Mouse (Mus musculus) midbrain, embryonic 13.5 days (tissue): Measurements from ENCODE around the gene Fam122a. TPM values are rescaled to one million over a fixed set of nuclear protein-coding genes. Genes with fewer than 3 reads are reported as not detected.

Experiments
- ATAC-seq: fragments of 200-750 bp; cut with Nextera tagmentation; 2 replicates; pipeline ENCODE4 v1.8.0; 2017; ENCODE audit warnings: mild to moderate bottlenecking, moderate TSS enrichment, moderate library complexity
- H3K27ac ChIP-seq: fragments of 300-500 bp; sonication (generic); 2 replicates; pipeline ENCODE4 v1.5.1; 2015; ENCODE audit warnings: inconsistent platforms, mild to moderate bottlenecking, moderate library complexity
- H3K27me3 ChIP-seq: fragments of 300-500 bp; sonication (generic); 2 replicates; pipeline ENCODE4 v1.6.1; 2015; ENCODE audit warnings: mild to moderate bottlenecking, inconsistent platforms
- H3K36me3 ChIP-seq: fragments of 300-500 bp; sonication (generic); 2 replicates; pipeline ENCODE4 v1.6.1; 2015; ENCODE audit warnings: mild to moderate bottlenecking, inconsistent platforms
- H3K4me1 ChIP-seq: fragments of 300-500 bp; sonication (generic); replicated peaks from 2 replicates; pipeline ENCODE4 v1.6.1; 2015; ENCODE audit warnings: inconsistent platforms
- H3K4me2 ChIP-seq: fragments of 300-500 bp; sonication (generic); replicated peaks from 2 replicates; pipeline ENCODE4 v1.6.1; 2015; ENCODE audit warnings: moderate library complexity, mild to moderate bottlenecking, inconsistent platforms
- H3K4me3 ChIP-seq: fragments of 300-500 bp; sonication (generic); replicated peaks from 2 replicates; pipeline ENCODE4 v1.5.1; 2015; ENCODE audit warnings: mild to moderate bottlenecking, inconsistent platforms
- H3K9ac ChIP-seq: fragments of 300-500 bp; sonication (generic); replicated peaks from 2 replicates; pipeline ENCODE4 v1.6.1; 2015; ENCODE audit warnings: mild to moderate bottlenecking, inconsistent platforms
- H3K9me3 ChIP-seq: fragments of 300-500 bp; sonication (generic); 2 replicates; pipeline ENCODE4 v1.6.1; 2016; ENCODE audit warnings: mild to moderate bottlenecking, inconsistent platforms
- WGBS: fragments of 180-500 bp; shearing (Covaris S2); methylation state at CpG from one replicate; pipeline ENCODE4 v1.1.7; 2015; 5-methylcytosine and 5-hydroxymethylcytosine counted together
- polyA plus RNA-seq: library from polyadenylated mRNA; unstranded; fragments of >200 nt; fragmentation: Nextera tagmentation; extraction: Ambion mirVana; gene quantifications from 2 replicates; pipeline ENCODE4 v1.2.1, GENCODE M21; 2015

The Fam122a gene
- polyA plus RNA-seq, 1 experiment from 2014 or later: 54.5 TPM

GRCm38 (mm10) chr19:24452441-24452898, 24.7 kb downstream of the Fam122a start:
- H3K4me1 ChIP-seq: peaks cover 22% of the 10 kb centered on the region
- peak overlapping the region; percentile 58 for H3K27ac ChIP-seq
- H3K36me3 ChIP-seq: no peaks in the 10 kb centered on the region
- H3K4me3 ChIP-seq: no peak overlapping the region
- ATAC-seq: peak; percentile 74
- 20% methylated on average over 3 of the region's 3 CpGs for WGBS
- H3K27me3 ChIP-seq: no peaks in the 10 kb centered on the region
- H3K4me2 ChIP-seq: no peak overlapping the region
- H3K9me3 ChIP-seq: no peaks in the 10 kb centered on the region
- no peak overlapping the region for H3K9ac ChIP-seq

- H3K36me3 ChIP-seq: no peaks in the 10 kb centered on the region
- H3K4me2 ChIP-seq: no peak overlapping the region
- no peaks in the 10 kb centered on the region for H3K9me3 ChIP-seq
- no peak for ATAC-seq
- H3K27ac ChIP-seq: no peak overlapping the region
- H3K4me1 ChIP-seq: peaks cover 22% of the 10 kb centered on the region
- H3K9ac ChIP-seq: no peak overlapping the region
- no peaks in the 10 kb centered on the region for H3K27me3 ChIP-seq
- H3K4me3 ChIP-seq: no peak overlapping the region
- WGBS: 81% methylated on average over 3 of the region's 3 CpGs
These were observed 25.5 kb downstream of the Fam122a start for GRCm38 (mm10) chr19:24451626-24452025.

GRCm38 (mm10) chr19:24450740-24451139, 26.4 kb downstream of the Fam122a start:
- Histone ChIP-seq H3K27ac (no peak overlapping the region), H3K4me2 (no peak overlapping the region), H3K4me3 (no peak overlapping the region), H3K9ac (no peak overlapping the region), H3K36me3 (no peaks in the 10 kb centered on the region), H3K9me3 (no peaks in the 10 kb centered on the region), H3K4me1 (peaks cover 22% of the 10 kb centered on the region), H3K27me3 (no peaks in the 10 kb centered on the region)
- 92% methylated on average over 8 of the region's 8 CpGs for WGBS
- no peak for ATAC-seq

- Histone ChIP-seq H3K9me3 (no peaks in the 10 kb centered on the region), H3K9ac (no peak overlapping the region), H3K27ac (no peak overlapping the region), H3K4me3 (no peak overlapping the region), H3K27me3 (no peaks in the 10 kb centered on the region), H3K4me1 (no peaks in the 10 kb centered on the region), H3K36me3 (no peaks in the 10 kb centered on the region), H3K4me2 (no peak overlapping the region)
- WGBS: 94% methylated on average over 3 of the region's 3 CpGs
- ATAC-seq: no peak
These were observed 32.8 kb downstream of the Fam122a start for GRCm38 (mm10) chr19:24444322-24444721.

GRCm38 (mm10) chr19:24439715-24440114, 37.4 kb downstream of the Fam122a start:
- Histone ChIP-seq H3K4me2 (no peak overlapping the region), H3K4me1 (no peaks in the 10 kb centered on the region), H3K27ac (no peak overlapping the region), H3K36me3 (no peaks in the 10 kb centered on the region), H3K9me3 (no peaks in the 10 kb centered on the region), H3K9ac (no peak overlapping the region), H3K27me3 (no peaks in the 10 kb centered on the region), H3K4me3 (no peak overlapping the region)
- WGBS: 79% methylated on average over 4 of the region's 4 CpGs
- no peak for ATAC-seq

- no peaks in the 10 kb centered on the region for H3K36me3 ChIP-seq
- no peaks in the 10 kb centered on the region for H3K4me1 ChIP-seq
- no peak overlapping the region for H3K4me2 ChIP-seq
- no peak overlapping the region for H3K9ac ChIP-seq
- H3K27ac ChIP-seq: no peak overlapping the region
- no peaks in the 10 kb centered on the region for H3K27me3 ChIP-seq
- no peak overlapping the region for H3K4me3 ChIP-seq
- no peak for ATAC-seq
- no peaks in the 10 kb centered on the region for H3K9me3 ChIP-seq
- WGBS: 84% methylated on average over 6 of the region's 6 CpGs
These were observed 42.9 kb downstream of the Fam122a start for GRCm38 (mm10) chr19:24434291-24434690.

- Histone ChIP-seq H3K4me1 (no peaks in the 10 kb centered on the region), H3K36me3 (no peaks in the 10 kb centered on the region), H3K4me2 (no peak overlapping the region), H3K4me3 (no peak overlapping the region), H3K9me3 (no peaks in the 10 kb centered on the region), H3K27ac (no peak overlapping the region), H3K9ac (no peak overlapping the region), H3K27me3 (no peaks in the 10 kb centered on the region)
- ATAC-seq: no peak
- 86% methylated on average over 5 of the region's 5 CpGs for WGBS
These were observed 44.7 kb downstream of the Fam122a start for GRCm38 (mm10) chr19:24432447-24432846.

- ATAC-seq: no peak
- 94% methylated on average over 2 of the region's 2 CpGs for WGBS
- no peaks in the 10 kb centered on the region for H3K36me3 ChIP-seq
- H3K9ac ChIP-seq: no peak overlapping the region
- no peak overlapping the region for H3K27ac ChIP-seq
- H3K4me1 ChIP-seq: no peaks in the 10 kb centered on the region
- no peak overlapping the region for H3K4me2 ChIP-seq
- no peak overlapping the region for H3K4me3 ChIP-seq
- H3K9me3 ChIP-seq: no peaks in the 10 kb centered on the region
- H3K27me3 ChIP-seq: no peaks in the 10 kb centered on the region
These were observed 45.8 kb downstream of the Fam122a start for GRCm38 (mm10) chr19:24431381-24431780.

- no peaks in the 10 kb centered on the region for H3K4me1 ChIP-seq
- no peak overlapping the region for H3K4me3 ChIP-seq
- H3K4me2 ChIP-seq: no peak overlapping the region
- H3K36me3 ChIP-seq: no peaks in the 10 kb centered on the region
- no peaks in the 10 kb centered on the region for H3K27me3 ChIP-seq
- no peak for ATAC-seq
- no peak overlapping the region for H3K27ac ChIP-seq
- no peaks in the 10 kb centered on the region for H3K9me3 ChIP-seq
- H3K9ac ChIP-seq: no peak overlapping the region
- 93% methylated on average over 3 of the region's 3 CpGs for WGBS
These were observed 49.1 kb downstream of the Fam122a start for GRCm38 (mm10) chr19:24428011-24428410.

- WGBS: 82% methylated on average over 4 of the region's 4 CpGs
- H3K27ac ChIP-seq: no peak overlapping the region
- no peak for ATAC-seq
- no peak overlapping the region for H3K9ac ChIP-seq
- no peaks in the 10 kb centered on the region for H3K27me3 ChIP-seq
- H3K9me3 ChIP-seq: no peaks in the 10 kb centered on the region
- H3K4me3 ChIP-seq: no peak overlapping the region
- H3K36me3 ChIP-seq: no peaks in the 10 kb centered on the region
- H3K4me2 ChIP-seq: no peak overlapping the region
- no peaks in the 10 kb centered on the region for H3K4me1 ChIP-seq
These were observed 49.9 kb downstream of the Fam122a start for GRCm38 (mm10) chr19:24427258-24427657.

GRCm38 (mm10) chr19:24426759-24427181, 50.4 kb downstream of the Fam122a start:
- Histone ChIP-seq H3K4me3 (no peak overlapping the region), H3K27ac (no peak overlapping the region), H3K27me3 (no peaks in the 10 kb centered on the region), H3K4me1 (no peaks in the 10 kb centered on the region), H3K4me2 (no peak overlapping the region), H3K9me3 (no peaks in the 10 kb centered on the region), H3K36me3 (no peaks in the 10 kb centered on the region), H3K9ac (no peak overlapping the region)
- no peak for ATAC-seq
- whole genome bisulfite sequencing: 91% methylated on average over 7 of the region's 7 CpGs
